ENCODE assay signal across 8 mouse cellular contexts in the genomic region with DNA sequence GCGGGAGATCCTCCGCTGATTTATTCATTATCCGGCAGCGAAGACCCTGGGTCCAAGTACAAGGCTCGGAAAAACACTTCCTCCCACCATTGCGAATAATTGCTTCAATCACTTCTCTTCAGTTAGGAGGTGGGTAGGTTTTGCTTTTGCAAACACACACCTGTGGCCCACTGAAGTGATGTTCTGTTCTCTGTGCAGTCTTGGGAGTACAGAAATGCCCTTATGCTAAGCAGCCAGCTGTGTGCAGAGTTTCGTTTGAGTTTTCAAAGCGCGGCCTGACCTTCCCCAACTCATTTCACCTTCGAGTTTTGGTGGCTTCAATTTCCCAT. TPM values are rescaled to one million over a fixed set of nuclear protein-coding genes. Genes with fewer than 3 reads are reported as not detected.
A peak's percentile ranks its signal among the peaks of the same experiment; 100 is the strongest.
DNase-seq lines count a peak whose midpoint lies in the region; ATAC-seq lines count a peak whose summit lies in the region.

No protein-coding gene starts in this region.

- intact Hi-C loops in heart, postnatal 36 days (cut with DNase I): loop anchor here (2.0 to 10.0 kb wide), 2 partner anchors 28 to 70 kb away; a partner anchor contains a TSS

- H3K9me3 ChIP-seq in heart, embryonic 10.5 days: no peaks in the 10 kb centered on the region
- no peaks in the 10 kb centered on the region for H3K9me3 ChIP-seq in forebrain, embryonic 16.5 days (ENCODE audit: control insufficient read depth, low read length)
- H3K9me3 ChIP-seq in liver, embryonic 12.5 days (replicated peaks): no peaks in the 10 kb centered on the region
- no peaks in the 10 kb centered on the region for H3K9me3 ChIP-seq in stomach, embryonic 15.5 days

- peak overlapping the region; percentile 72; the same call in 1 of the 2 replicates for H3K9ac ChIP-seq in forebrain, embryonic 16.5 days (replicated peaks; ENCODE audit: low read depth, low read length)
- peak overlapping the region; percentile 73; the same call in 1 of the 2 replicates for H3K9ac ChIP-seq in liver, embryonic 12.5 days
- 0 out of 2 replicates have a peak overlapping the region, but pooled peaks have one; percentile 68 for H3K9ac ChIP-seq in stomach, embryonic 15.5 days

- peak; percentile 69 for DNase-seq in heart, embryonic 10.5 days (ENCODE audit: low spot score)
- DNase-seq in heart, postnatal 36 days: no peak
- peak; percentile 23 for DNase-seq in ES-CJ7 (ENCODE audit: low read depth, low spot score)
- no peak for DNase-seq in cerebellum, adult 11 months
- DNase-seq in urinary bladder, postnatal 14 days (ENCODE audit: low spot score): no peak

- peak overlapping the region; percentile 96 for H3K4me2 ChIP-seq in forebrain, embryonic 16.5 days (ENCODE audit: low read length)
- peak overlapping the region; percentile 92 for H3K4me2 ChIP-seq in liver, embryonic 12.5 days
- peak overlapping the region; percentile 97 for H3K4me2 ChIP-seq in stomach, embryonic 15.5 days

- peaks cover 5% of the 10 kb centered on the region; the same call in 1 of the 2 replicates for H3K27me3 ChIP-seq in heart, embryonic 10.5 days (ENCODE audit: insufficient read depth, poor library complexity, severe bottlenecking)
- peaks cover 8% of the 10 kb centered on the region; the same call in 1 of the 2 replicates for H3K27me3 ChIP-seq in forebrain, embryonic 16.5 days (replicated peaks; ENCODE audit: control insufficient read depth, insufficient read depth, low read length)
- H3K27me3 ChIP-seq in liver, embryonic 12.5 days (replicated peaks): peaks cover 40% of the 10 kb centered on the region
- H3K27me3 ChIP-seq in stomach, embryonic 15.5 days (replicated peaks): no peaks in the 10 kb centered on the region

- peak overlapping the region; percentile 89 for H3K4me3 ChIP-seq in heart, embryonic 10.5 days
- H3K4me3 ChIP-seq in forebrain, embryonic 16.5 days (replicated peaks; ENCODE audit: low read length): peak overlapping the region; percentile 68
- H3K4me3 ChIP-seq in liver, embryonic 12.5 days: peak overlapping the region; percentile 70
- H3K4me3 ChIP-seq in stomach, embryonic 15.5 days (replicated peaks): peak overlapping the region; percentile 81

- no peaks in the 10 kb centered on the region for H3K36me3 ChIP-seq in heart, embryonic 10.5 days
- no peaks in the 10 kb centered on the region for H3K36me3 ChIP-seq in forebrain, embryonic 16.5 days (ENCODE audit: control insufficient read depth, insufficient read depth)
- H3K36me3 ChIP-seq in liver, embryonic 12.5 days: no peaks in the 10 kb centered on the region
- H3K36me3 ChIP-seq in stomach, embryonic 15.5 days: no peaks in the 10 kb centered on the region

- WGBS in heart, embryonic 10.5 days: 3% methylated on average over 10 of the region's 10 CpGs
- 2% methylated on average over 10 of the region's 10 CpGs for WGBS in forebrain, embryonic 16.5 days
- WGBS in liver, embryonic 12.5 days (ENCODE audit: insufficient replicate concordance): 9% methylated on average over 10 of the region's 10 CpGs
- WGBS in stomach, embryonic 15.5 days: 5% methylated on average over 10 of the region's 10 CpGs

- peaks cover 43% of the 10 kb centered on the region for H3K4me1 ChIP-seq in heart, embryonic 10.5 days
- peaks cover 13% of the 10 kb centered on the region for H3K4me1 ChIP-seq in forebrain, embryonic 16.5 days (replicated peaks; ENCODE audit: control insufficient read depth, insufficient read depth, low read length)
- H3K4me1 ChIP-seq in liver, embryonic 12.5 days: peaks cover 39% of the 10 kb centered on the region
- peaks cover 11% of the 10 kb centered on the region; the same call in 1 of the 2 replicates for H3K4me1 ChIP-seq in stomach, embryonic 15.5 days

- ATAC-seq in forebrain, embryonic 16.5 days: no peak
- ATAC-seq in liver, embryonic 12.5 days: no peak
- no peak for ATAC-seq in stomach, embryonic 15.5 days (ENCODE audit: insufficient read depth, low FRiP score, low read depth)

- peak overlapping the region; percentile 95 for H3K27ac ChIP-seq in heart, embryonic 10.5 days
- H3K27ac ChIP-seq in forebrain, embryonic 16.5 days (ENCODE audit: low read length): no peak overlapping the region
- H3K27ac ChIP-seq in liver, embryonic 12.5 days: no peak overlapping the region
- H3K27ac ChIP-seq in stomach, embryonic 15.5 days: no peak overlapping the region

RNA-seq across cellular contexts. Expression of a gene that starts 1.0 kb away (rescaled TPM):
- polyA plus RNA-seq in heart, embryonic 10.5 days (2016; fragmentation: Nextera tagmentation; extraction: Ambion mirVana): 2.4 and 2.6 TPM in 2 replicates
- 10 to 100 TPM; 43.4 to 43.5 TPM for total RNA-seq in heart, postnatal 36 days (2021)
- 0.80 and 0.84 TPM in 2 replicates for polyA plus RNA-seq in forebrain, embryonic 16.5 days (2015; fragmentation: Nextera tagmentation; extraction: Ambion mirVana)
- 1.2 and 1.3 TPM in 2 replicates for polyA plus RNA-seq in liver, embryonic 12.5 days (2016; fragmentation: Nextera tagmentation; extraction: Ambion mirVana)
- polyA plus RNA-seq in stomach, embryonic 15.5 days (2015; fragmentation: Nextera tagmentation; extraction: Ambion mirVana): 3.0 and 3.3 TPM in 2 replicates

RNA-seq across cellular contexts. Expression of a gene that starts 27.8 kb away (rescaled TPM):
- polyA plus RNA-seq in heart, embryonic 10.5 days (2016; fragmentation: Nextera tagmentation; extraction: Ambion mirVana): 31.6 and 41.5 TPM in 2 replicates
- 10 to 100 TPM; 27.4 to 35.1 TPM for total RNA-seq in heart, postnatal 36 days (2021)
- polyA plus RNA-seq in forebrain, embryonic 16.5 days (2015; fragmentation: Nextera tagmentation; extraction: Ambion mirVana): 23.9 and 24.3 TPM in 2 replicates
- 29.7 and 30.9 TPM in 2 replicates for polyA plus RNA-seq in liver, embryonic 12.5 days (2016; fragmentation: Nextera tagmentation; extraction: Ambion mirVana)
- 40.7 and 45.4 TPM in 2 replicates for polyA plus RNA-seq in stomach, embryonic 15.5 days (2015; fragmentation: Nextera tagmentation; extraction: Ambion mirVana)

Comparison
In these comparisons a context has a peak if more than half of its experiments do, and no peak if none do; other contexts are left out.
1. DNase-seq: peak in heart, embryonic 10.5 days (single experiment) and ES-CJ7 (single experiment); none in heart, postnatal 36 days (0 of 2), cerebellum, adult 11 months (single experiment) and urinary bladder, postnatal 14 days (single experiment).
2. Peak in every context shown above with its lines, with median percentiles within 50 percentile points of each other: H3K4me3 ChIP-seq, H3K4me2 ChIP-seq and H3K9ac ChIP-seq.